Mouse (Mus musculus) stomach, postnatal 0 days (tissue): ENCODE data around the gene Popdc3.

Experiments
- CTCF ChIP-seq: IDR thresholded peaks from 2 replicates; pipeline ENCODE4 v1.5.1; 2016; ENCODE audit warnings: antibody characterized with exemption, low read depth, mild to moderate bottlenecking, moderate library complexity
- EP300 ChIP-seq: optimal IDR thresholded peaks from 2 replicates; pipeline ENCODE3; 2016; ENCODE audit warnings: antibody characterized with exemption

GRCm38 (mm10) chr10:45181344-45181743 lies 3.4 kb downstream of the Popdc3 start:
- TF ChIP-seq CTCF = no peak
- TF ChIP-seq EP300 = peak; percentile 60
